Mouse (Mus musculus): ENCODE measurements around the gene Ddx1.

The Ddx1 gene

GRCm38 (mm10) chr12:13248691-13249572, at the start of gene Ddx1:
TSS of gene Ddx1 (minus strand) at chr12:13249213.
- DNase-seq (ENCODE audit: low read depth, low spot score) = peak; percentile 78

DNA sequence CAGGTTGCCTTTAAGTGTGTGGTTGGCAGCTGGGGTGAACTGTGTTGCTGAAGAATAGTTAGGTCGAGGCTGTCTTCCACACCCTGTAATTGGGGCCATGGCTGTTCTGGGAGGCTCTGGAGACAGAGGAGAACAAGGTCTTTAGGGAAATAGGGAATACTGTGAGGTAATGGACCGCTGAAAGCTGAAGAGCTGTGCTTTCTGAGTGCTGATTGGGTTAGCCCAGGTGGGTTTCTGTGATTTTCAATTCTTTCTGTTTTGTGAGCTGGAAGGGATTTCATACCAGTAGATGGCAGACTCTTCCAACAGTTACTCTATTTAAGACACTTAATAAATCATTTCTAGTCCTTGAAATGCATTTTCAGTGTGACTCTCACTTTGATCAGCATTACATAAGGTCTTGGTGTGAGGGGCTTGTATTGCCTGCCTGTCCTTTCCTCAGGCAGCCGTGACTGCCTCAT, 44.4 kb upstream of the Ddx1 start:
- no peak for DNase-seq (ENCODE audit: low read depth, low spot score)

DNA sequence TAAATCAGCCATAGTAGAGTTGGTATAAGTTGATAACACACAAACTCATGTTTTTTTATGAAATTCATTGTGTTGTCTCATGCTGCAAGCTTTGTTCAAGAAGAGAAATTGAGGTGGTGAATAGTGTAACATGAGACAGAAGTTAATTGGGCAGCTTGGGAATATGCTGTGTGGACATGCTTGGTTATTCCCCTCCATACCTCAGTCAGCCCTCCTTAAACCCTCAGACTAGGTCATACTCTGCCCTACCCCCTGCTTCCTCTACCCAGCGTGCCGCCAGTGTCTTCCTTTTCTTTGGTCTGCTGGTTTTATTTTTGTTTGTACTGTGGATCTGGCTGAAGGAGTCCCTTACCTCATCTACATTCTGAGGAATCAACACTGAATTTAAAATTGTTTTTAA, 42.4 kb upstream of the Ddx1 start:
- no peak for DNase-seq (ENCODE audit: low read depth, low spot score)

- DNase-seq (ENCODE audit: low read depth, low spot score) = no peak
Observed at GRCm38 (mm10) chr12:13269570-13270390, 20.8 kb upstream of the Ddx1 start.

- peak; percentile 67 for DNase-seq (ENCODE audit: low read depth, low spot score)
Observed at GRCm38 (mm10) chr12:13268826-13269449, 19.9 kb upstream of the Ddx1 start, which contains the start of gene Nbas. TSS of gene Nbas (plus strand) at chr12:13269133.

DNA sequence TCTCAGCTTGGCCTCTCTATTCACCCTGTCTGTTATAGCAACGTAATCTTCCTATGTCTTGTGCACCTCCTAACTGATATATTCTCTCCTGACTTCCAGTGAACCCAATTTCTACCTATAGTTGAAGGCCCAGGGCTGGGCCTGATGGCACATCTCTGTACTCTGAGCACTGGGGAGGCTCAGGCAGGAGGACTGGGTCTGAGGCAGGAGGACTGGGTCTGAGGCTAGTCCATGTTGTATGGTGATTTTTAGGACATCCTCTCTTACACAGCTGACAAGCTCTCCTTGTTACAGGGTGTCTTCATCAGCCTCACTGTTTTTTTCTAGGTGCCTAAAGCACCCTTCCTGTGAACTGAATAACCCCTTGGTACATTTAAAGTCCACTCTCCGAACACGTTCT, 19.4 kb upstream of the Ddx1 start:
- DNase-seq (ENCODE audit: low read depth, low spot score) = no peak

DNA sequence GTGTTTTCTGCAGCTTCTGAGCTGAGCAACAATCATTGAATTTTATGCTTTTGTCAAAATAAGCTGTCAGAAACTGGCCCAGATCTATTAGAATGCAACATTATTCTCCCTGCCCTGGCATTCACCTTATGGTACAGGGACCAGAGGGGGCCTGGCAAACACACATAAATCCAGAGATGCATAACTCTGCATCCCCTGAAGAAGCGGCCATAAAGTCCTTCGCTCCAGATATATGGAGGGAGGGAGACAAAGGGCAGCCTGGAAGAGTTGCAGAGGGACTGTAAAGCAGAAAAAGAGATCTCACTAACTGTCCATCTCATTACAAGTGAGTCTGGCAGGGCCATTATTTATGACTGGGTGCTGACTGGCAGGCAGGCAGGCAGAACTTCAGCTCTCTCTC, 6.7 kb upstream of the Ddx1 start:
- no peak for DNase-seq (ENCODE audit: low read depth, low spot score)

- DNase-seq (ENCODE audit: low read depth, low spot score) = peak; percentile 48
Observed at GRCm38 (mm10) chr12:13255068-13255467, 6.1 kb upstream of the Ddx1 start.

GRCm38 (mm10) chr12:13249573-13249919, 533 bp upstream of the Ddx1 start:
- no peak for DNase-seq (ENCODE audit: low read depth, low spot score)

DNA sequence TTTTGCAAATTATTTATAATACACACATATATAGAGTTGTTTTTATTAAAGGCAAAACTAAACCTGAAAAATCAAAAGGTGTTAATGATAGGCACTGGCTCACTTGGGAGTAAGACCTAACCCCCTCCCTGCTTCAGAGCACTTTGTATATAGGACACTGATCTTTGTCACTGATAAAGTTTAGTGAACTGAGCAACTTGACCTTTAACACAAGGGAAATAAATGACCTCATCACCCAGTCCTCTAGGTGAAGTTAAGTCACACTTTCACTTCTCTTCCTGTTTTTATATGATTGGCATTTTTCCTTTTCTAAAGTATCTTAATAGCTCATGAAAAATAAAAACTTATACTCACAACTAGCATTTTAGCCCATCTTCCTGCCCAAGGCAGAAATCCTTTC, 6.6 kb downstream of the Ddx1 start:
- DNase-seq (ENCODE audit: low read depth, low spot score) = no peak

GRCm38 (mm10) chr12:13218101-13218514, 30.9 kb downstream of the Ddx1 start:
- DNase-seq (ENCODE audit: low read depth, low spot score) = no peak

DNA sequence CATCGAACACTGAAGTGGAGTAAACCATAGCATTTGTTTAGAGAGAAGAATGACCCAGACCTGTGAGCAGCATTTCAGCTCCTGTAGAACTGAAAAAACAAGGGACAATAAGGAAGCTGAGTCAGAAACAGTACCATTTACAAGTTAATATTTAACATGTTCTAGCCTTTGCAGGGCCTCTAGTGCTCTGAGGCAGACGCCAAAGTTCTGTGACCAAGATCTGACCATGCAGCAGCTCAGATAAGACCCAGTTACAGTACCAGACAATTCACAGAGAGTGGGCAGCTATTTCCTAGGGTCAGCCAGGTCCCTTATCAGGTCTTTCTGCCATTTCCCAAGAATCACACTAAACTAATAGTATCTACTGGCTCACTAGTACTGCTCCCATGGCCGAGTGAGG, 31.4 kb downstream of the Ddx1 start:
- no peak for DNase-seq (ENCODE audit: low read depth, low spot score)

DNA sequence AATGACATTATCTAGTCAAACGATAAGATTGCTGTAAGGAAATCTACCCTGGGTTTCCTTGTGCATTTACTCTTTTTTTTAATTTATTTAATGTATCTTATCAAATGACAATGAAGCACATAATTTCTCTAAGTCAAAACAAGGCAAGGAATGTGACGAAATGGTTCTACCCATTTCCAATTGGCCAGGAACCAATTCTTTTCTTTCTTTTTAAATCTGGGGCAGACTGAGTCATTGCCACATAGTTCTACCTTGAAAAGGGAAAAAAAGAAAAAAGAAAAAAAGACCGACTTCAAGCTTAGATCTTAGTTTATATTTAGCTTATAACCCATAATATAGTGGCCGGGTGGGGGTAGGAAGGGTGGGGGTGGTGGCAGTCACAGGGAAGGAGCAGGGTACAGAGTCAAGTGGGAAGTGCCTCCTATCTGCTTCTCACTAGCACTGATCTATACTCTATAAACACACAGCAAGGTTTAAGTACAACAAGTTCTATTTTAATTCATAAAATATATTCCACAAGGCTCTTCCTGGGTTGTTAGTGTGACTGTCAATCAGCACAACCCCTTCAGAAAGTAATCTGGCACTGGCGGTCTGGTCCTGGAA, 32.4 kb downstream of the Ddx1 start:
- no peak for DNase-seq (ENCODE audit: low read depth, low spot score)

DNA sequence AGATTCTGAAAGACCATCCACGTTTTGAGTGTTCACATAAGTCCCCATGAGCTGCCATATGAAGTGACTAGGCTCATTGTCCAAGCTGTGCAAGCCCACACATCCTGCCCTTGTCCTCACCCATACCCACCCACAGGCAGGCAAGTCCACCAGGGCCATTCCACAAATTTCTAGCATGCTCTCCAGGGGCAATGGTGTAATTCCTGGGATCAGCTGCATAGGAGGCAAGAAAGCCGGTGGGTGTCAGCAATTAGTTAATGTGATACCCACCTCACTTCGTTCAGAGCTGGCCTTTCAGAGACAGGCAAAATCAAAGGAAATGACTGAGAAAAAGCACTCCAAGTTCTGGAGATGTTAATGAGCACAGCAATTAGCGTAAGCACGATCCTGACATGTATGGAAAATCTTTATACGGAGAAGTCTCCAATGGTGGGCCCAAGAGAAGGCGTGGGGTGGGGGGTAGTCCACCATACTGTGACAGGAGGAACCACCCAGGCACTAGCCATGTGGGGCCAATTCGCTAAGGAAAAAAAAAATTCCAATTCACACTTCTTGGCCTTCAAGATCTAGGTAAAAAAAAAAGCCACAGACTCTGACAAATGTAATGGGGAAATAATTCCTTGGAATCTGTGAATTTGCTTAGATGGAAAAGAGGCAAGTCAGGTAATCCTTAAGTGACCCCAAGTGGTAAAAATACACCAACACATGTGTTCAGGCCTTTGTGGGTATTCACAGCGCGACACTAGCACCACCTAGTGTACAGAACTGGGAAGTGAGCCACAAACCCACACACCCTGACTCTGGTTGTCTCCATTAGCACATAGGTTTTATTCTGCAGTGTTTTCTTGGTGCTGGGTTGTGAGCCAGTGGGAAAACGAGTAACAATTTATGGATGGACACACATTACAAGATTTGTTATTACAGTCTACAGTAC, 34.4 kb downstream of the Ddx1 start:
- DNase-seq (ENCODE audit: low read depth, low spot score) = peak; percentile 85

DNA sequence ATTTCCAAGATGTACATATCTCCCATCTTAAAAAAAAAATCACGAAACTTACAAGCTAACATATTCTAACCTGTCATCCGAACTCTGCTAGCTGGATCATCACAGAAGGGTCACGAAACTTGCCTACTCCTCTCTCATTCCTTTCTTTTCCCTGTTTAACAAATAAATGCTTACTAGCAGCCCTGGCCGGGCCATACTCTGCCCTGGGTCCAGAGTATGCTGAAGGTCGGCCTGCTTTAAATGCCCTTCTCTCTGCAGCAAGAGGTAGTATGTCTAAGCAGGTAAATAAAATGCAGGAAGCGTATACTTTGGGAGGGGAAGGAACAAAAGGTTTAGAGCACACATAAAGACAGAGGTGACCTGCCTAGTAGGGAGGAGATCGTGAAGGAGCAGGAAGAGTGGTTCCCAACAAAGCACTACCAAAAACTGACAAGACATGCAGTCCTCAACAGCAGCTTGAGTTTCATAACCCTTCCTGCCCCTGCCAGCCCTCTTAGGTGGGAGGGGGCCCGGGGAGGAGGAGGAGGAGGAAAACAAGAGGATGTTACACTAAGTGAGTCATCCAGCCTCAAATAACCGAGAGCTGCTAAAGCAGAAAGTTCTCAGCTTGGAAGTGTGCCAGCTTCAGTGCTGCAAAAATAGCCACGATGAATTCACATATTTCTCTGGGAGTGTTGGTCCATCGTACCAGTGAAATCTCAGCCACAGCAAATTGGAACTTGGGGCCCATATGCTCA, 37.1 kb downstream of the Ddx1 start:
- DNase-seq (ENCODE audit: low read depth, low spot score) = peak; percentile 82

- peak; percentile 94 for DNase-seq (ENCODE audit: low read depth, low spot score)
Observed at GRCm38 (mm10) chr12:13209692-13210377, 39.2 kb downstream of the Ddx1 start.

GRCm38 (mm10) chr12:13208983-13209451, 40.0 kb downstream of the Ddx1 start:
- no peak for DNase-seq (ENCODE audit: low read depth, low spot score)

DNA sequence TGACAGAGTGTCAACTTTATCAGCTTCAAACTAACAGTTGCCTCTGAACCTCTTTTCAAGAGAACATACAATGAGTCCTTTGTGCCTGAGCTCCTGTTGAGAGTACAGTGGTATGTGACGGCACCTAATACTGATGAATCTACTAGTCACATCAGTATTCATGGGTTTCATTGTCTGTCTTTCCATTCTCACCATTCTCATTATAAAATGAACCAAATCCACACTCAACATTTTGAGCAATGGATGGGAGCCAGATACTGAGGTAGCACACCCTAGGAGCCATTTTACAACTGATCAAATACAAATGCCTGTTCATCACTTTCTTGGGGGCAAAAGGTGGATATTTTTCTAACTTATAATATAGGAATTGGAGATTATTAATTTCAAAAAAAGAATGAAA, 40.5 kb downstream of the Ddx1 start:
- DNase-seq (ENCODE audit: low read depth, low spot score) = no peak

DNA sequence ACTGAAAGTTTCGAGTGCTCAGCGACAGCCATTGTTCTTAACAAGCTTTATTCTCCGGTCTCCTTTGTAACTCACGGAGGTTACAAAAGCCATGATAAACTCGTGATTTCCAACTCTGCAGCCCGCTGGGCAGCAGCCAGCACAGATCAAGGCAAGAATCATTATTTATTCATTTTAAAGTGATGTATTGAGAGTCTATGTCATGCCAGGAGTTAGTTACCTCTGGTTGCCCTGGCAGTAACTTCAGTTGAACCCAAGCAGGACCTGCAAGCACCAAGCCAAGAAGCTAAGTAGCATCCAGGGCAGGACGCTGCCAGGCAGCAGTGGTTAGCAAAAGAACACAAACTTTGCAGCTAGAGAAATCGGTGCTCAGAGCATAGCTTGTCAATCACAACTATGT, 41.9 kb downstream of the Ddx1 start:
- DNase-seq (ENCODE audit: low read depth, low spot score) = no peak

Data from telencephalon, adult 2 months (tissue).